Mouse (Mus musculus) heart, embryonic 12.5 days (tissue): ENCODE data around the gene Bmp10. TPM values are rescaled to one million over a fixed set of nuclear protein-coding genes. Genes with fewer than 3 reads are reported as not detected.

Source experiments
- ATAC-seq: fragments of 200-750 bp; cut with Nextera tagmentation; 2 replicates; pipeline ENCODE4 v1.8.0; 2017; ENCODE audit warnings: moderate TSS enrichment, moderate library complexity; ENCODE audit not compliant: insufficient number of reproducible peaks, low FRiP score
- H3K27ac ChIP-seq: fragments of 300-500 bp; sonication (generic); 2 replicates; pipeline ENCODE4 v1.5.1; 2016; ENCODE audit warnings: mild to moderate bottlenecking, moderate library complexity; ENCODE audit not compliant: poor library complexity, severe bottlenecking
- H3K27me3 ChIP-seq: fragments of 300-500 bp; sonication (generic); replicated peaks from 2 replicates; pipeline ENCODE4 v1.6.1; 2016; ENCODE audit warnings: mild to moderate bottlenecking, moderate library complexity
- H3K36me3 ChIP-seq: fragments of 300-500 bp; sonication (generic); 2 replicates; pipeline ENCODE4 v1.6.1; 2016; ENCODE audit warnings: mild to moderate bottlenecking, moderate library complexity
- H3K4me1 ChIP-seq: fragments of 300-500 bp; sonication (generic); replicated peaks from 2 replicates; pipeline ENCODE4 v1.6.1; 2016; ENCODE audit warnings: mild to moderate bottlenecking
- H3K4me2 ChIP-seq: fragments of 300-500 bp; sonication (generic); 2 replicates; pipeline ENCODE4 v1.6.1; 2016; ENCODE audit warnings: mild to moderate bottlenecking, moderate library complexity
- H3K4me3 ChIP-seq: fragments of 300-500 bp; sonication (generic); 2 replicates; pipeline ENCODE4 v1.5.1; 2016; ENCODE audit warnings: mild to moderate bottlenecking
- H3K9ac ChIP-seq: fragments of 300-500 bp; sonication (generic); 2 replicates; pipeline ENCODE4 v1.6.1; 2016; ENCODE audit warnings: mild to moderate bottlenecking, moderate library complexity
- H3K9me3 ChIP-seq: fragments of 300-500 bp; sonication (generic); replicated peaks from 2 replicates; pipeline ENCODE4 v1.6.1; 2016; ENCODE audit warnings: mild to moderate bottlenecking, moderate library complexity
- WGBS: fragments of 180-500 bp; shearing (Covaris S2); methylation state at CpG from one replicate; pipeline ENCODE4 v1.1.7; 2016; 5-methylcytosine and 5-hydroxymethylcytosine counted together
- polyA plus RNA-seq: library from polyadenylated mRNA; unstranded; fragments of >200 nt; fragmentation: Nextera tagmentation; extraction: Ambion mirVana; gene quantifications from 2 replicates; pipeline ENCODE4 v1.2.1, GENCODE M21; 2016

The Bmp10 gene
- polyA plus RNA-seq, 1 experiment from 2014 or later, result 6.7 TPM

- H3K4me1 ChIP-seq, result peaks cover 8% of the 10 kb centered on the region
- H3K27ac ChIP-seq, result no peak overlapping the region
- H3K9ac ChIP-seq, result no peak overlapping the region
- 64% methylated on average over 12 of the region's 12 CpGs for WGBS
- H3K4me2 ChIP-seq, result no peak overlapping the region
- no peaks in the 10 kb centered on the region for H3K36me3 ChIP-seq
- ATAC-seq, result no peak
- no peaks in the 10 kb centered on the region for H3K27me3 ChIP-seq
- H3K4me3 ChIP-seq, result no peak overlapping the region
- no peaks in the 10 kb centered on the region; the same call in 1 of the 2 replicates for H3K9me3 ChIP-seq
These were observed 54.6 kb downstream of the Bmp10 start for GRCm38 (mm10) chr6:87483224-87483899.

DNA sequence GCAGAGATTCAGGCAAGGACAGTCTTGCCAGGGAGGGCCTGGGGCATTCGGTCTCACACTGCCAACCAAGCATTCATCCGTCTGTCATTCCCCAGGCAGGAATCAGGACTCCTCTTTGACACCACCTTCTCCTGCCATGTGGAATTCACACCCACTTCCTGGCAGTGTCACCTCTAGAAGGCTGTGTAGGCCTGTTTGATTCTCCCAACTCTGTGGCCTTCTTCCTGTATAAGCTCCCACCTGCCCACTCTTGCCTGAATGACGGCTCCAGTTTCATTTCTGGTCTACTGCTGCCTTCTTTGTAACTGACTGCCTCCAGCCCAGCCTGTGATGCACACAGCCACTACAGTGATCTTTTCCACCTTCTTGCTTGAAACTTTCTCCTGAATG, 55.1 kb downstream of the Bmp10 start:
- H3K4me2 ChIP-seq, result no peak overlapping the region
- no peak overlapping the region for H3K4me3 ChIP-seq
- H3K4me1 ChIP-seq, result peaks cover 5% of the 10 kb centered on the region
- H3K9me3 ChIP-seq, result no peaks in the 10 kb centered on the region; the same call in 1 of the 2 replicates
- ATAC-seq, result no peak
- 65% methylated on average over 3 of the region's 3 CpGs for WGBS
- no peak overlapping the region for H3K27ac ChIP-seq
- no peak overlapping the region for H3K9ac ChIP-seq
- no peaks in the 10 kb centered on the region for H3K27me3 ChIP-seq
- H3K36me3 ChIP-seq, result no peaks in the 10 kb centered on the region

DNA sequence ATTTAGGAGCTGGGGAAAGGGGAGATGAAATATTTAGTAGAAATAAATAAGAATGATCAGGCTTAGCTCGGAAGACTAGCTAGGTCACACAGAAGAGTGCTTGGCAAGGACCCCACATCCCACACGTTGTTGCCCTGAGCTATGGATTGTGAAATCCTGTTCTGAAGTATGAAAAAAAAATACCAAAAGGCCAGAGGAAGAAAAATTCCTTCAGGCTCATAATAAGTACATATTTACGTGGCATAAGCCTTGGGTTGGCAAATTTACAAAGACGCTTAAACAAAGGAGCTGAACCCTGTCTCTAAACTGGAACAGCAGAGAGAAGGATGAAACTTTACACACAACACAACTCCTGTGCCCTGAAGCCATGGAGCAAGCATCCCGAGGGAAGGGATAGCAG, 56.0 kb downstream of the Bmp10 start:
- ATAC-seq, result no peak
- H3K4me2 ChIP-seq, result no peak overlapping the region
- WGBS, result 73% methylated on average over 5 of the region's 5 CpGs
- H3K27ac ChIP-seq, result no peak overlapping the region
- no peaks in the 10 kb centered on the region for H3K4me1 ChIP-seq
- no peak overlapping the region for H3K9ac ChIP-seq
- H3K36me3 ChIP-seq, result no peaks in the 10 kb centered on the region
- no peak overlapping the region for H3K4me3 ChIP-seq
- no peaks in the 10 kb centered on the region for H3K27me3 ChIP-seq
- H3K9me3 ChIP-seq, result no peaks in the 10 kb centered on the region; the same call in 1 of the 2 replicates

Other genes with a start within 250 kb of the Bmp10 start
- 3.6 and 4.3 TPM in 2 replicates for gene Antxr1, start 93.2 kb upstream of the Bmp10 start, polyA plus RNA-seq
- gene Gkn1, start 78.1 kb upstream of the Bmp10 start, polyA plus RNA-seq, result not detected in 2 replicates
- gene Gkn2, start 55.6 kb upstream of the Bmp10 start, polyA plus RNA-seq, result not detected in 2 replicates
- 2.1 and 2.5 TPM in 2 replicates for gene Gkn3, start 40.1 kb upstream of the Bmp10 start, polyA plus RNA-seq
- 2.1 and 2.5 TPM in 2 replicates for gene Arhgap25, start 104.3 kb downstream of the Bmp10 start, polyA plus RNA-seq
- 4.3 and 4.8 TPM in 2 replicates for gene Prokr1, start 161.7 kb downstream of the Bmp10 start, polyA plus RNA-seq
- 9.2 and 10.4 TPM in 2 replicates for gene Aplf, start 243.2 kb downstream of the Bmp10 start, polyA plus RNA-seq